Mouse (Mus musculus) liver, adult (tissue): ENCODE results near the gene Gm4201.
"Not testable (repeated sequence)": the region's sequence is repeated elsewhere in the genome, so short reads cannot be mapped to it uniquely, and the experiment has no call there.

Source experiments
- GATA4 ChIP-seq: IDR thresholded peaks from 2 replicates; pipeline ENCODE4 v1.6.1; 2014; ENCODE audit warnings: mild to moderate bottlenecking, low read length; ENCODE audit not compliant: insufficient replicate concordance

Gene Gm4201

DNA sequence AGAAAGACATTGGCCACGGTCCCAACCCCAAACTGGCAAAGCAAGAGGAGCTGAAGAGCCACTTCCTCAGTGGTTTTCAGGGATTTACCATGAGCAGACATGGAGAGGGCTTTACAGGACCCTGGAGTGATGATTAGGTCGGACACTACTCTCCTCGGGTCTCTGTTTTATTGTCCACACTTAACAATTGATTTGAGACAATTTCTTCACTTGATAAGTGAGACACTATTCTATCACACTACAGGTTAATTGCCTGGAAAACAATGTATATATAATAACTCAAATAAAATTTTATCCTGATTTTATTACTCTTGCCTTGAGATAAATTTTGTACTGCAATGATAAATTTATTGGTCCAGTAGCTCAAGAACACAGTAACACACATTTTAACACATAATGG, at the start of gene Gm4201:
TSS of gene Gm4201 (minus strand) at position 101 of the 400 bp plus-strand sequence.
- TF ChIP-seq GATA4 = not testable (repeated sequence)

- not testable (repeated sequence) for TF ChIP-seq GATA4
Observed at GRCm38 (mm10) chr7:22588027-22588426, 22.9 kb upstream of the Gm4201 start, which contains the start of gene Gm4565. Gm4565 (minus strand) TSS chr7:22588127.

GRCm38 (mm10) chr7:22534787-22535186, 30.4 kb downstream of the Gm4201 start, which contains the start of gene Gm8677:
Gm8677 (minus strand) TSS chr7:22534887.
- not testable (repeated sequence) for TF ChIP-seq GATA4

DNA sequence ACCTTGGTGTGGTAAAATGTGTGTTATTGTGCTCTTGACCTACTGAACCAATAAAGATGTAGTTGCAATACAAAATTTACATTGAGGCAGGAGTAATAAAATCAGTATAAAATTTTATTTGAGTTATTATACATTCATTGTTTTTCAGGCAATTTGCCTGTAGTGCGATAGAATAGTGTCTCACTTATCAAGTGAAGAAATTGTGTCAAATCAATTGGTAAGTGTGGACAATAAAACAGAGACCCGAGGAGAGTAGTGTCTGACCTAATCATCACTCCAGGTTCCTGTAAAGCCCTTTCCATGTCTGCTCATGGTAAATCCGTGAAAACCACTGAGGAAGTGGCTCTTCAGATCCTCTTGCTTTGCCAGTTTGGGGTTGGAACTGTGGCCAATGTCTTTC, 42.5 kb downstream of the Gm4201 start, which contains the start of gene Vmn1r152:
TSS of gene Vmn1r152 (plus strand) at position 301 of the 400 bp plus-strand sequence.
- TF ChIP-seq GATA4 = not testable (repeated sequence)
